Mouse (Mus musculus) ovary, postnatal 14 days (tissue): ENCODE results near the gene Cldn16.
"Not testable (repeated sequence)": the region's sequence is repeated elsewhere in the genome, so short reads cannot be mapped to it uniquely, and the experiment has no call there.

Experiments used
- DNase-seq: peaks from one replicate; pipeline ENCODE4 v3.0.0; 2022; ENCODE audit warnings: low spot score

Gene Cldn16

DNA sequence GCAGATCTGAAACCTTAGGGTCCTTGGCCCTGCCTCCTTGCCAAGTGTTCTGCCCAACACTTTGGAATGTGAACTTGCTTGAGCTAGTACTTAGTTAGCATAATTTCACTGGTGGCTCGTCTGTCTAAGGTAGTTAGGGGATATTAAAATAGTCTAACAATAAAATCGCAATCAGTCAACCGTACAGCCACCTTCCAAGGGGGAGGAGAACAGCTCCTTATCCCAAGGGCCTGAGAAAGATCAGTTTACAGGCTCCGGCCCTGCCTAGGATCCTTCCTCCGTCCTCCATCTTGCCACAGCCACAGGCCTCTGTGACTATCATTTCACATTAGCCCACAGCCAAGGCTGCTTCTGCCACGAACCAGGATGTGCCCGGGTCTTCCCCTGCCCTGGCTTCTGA, at the start of gene Cldn16:
TSS of gene Cldn16 (plus strand) at position 301 of the 400 bp plus-strand sequence.
- no peak for DNase-seq

DNA sequence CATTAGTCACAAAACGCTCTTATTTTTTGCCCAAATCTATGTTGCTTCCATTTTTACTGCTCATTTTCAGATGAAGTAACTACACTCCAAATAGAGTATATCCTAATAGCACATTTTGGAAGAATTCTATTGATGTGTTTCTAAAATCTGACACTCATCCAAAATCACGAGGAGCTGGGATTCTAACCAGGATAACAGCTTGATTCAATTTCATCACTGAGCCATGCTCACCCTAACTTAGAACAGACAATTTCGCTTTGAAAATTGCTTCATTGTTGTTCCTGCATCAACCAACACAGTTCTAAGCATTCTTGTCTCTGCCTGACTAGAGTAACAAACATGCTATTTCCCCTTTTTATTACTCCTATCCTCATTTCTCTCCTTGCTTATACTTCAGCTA, 44.3 kb upstream of the Cldn16 start:
- DNase-seq = no peak

GRCm38 (mm10) chr16:26422078-26422477, 40.9 kb upstream of the Cldn16 start:
- no peak for DNase-seq

GRCm38 (mm10) chr16:26430246-26430645, 32.7 kb upstream of the Cldn16 start:
- DNase-seq = no peak

DNA sequence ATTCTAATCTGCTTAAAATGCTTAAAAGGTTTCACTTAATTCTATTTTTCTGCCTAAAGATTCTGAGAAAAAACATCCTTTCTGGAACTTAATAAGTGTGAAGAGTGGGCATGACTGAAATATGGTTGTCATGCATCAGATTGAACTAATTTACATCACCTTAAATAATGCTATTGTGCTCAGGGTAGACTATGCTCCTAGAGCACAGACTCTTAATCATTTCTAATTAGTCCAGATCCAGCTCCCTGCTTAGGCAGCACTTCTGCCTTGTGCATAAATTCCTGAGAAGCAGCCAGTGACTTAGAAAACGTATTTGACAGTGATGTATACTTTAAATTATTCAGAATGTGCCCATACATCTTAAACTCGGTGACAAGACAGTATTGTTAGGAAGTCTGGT, 29.4 kb upstream of the Cldn16 start:
- no peak for DNase-seq

- DNase-seq = no peak
Measured at GRCm38 (mm10) chr16:26440031-26440430, 22.9 kb upstream of the Cldn16 start.

DNA sequence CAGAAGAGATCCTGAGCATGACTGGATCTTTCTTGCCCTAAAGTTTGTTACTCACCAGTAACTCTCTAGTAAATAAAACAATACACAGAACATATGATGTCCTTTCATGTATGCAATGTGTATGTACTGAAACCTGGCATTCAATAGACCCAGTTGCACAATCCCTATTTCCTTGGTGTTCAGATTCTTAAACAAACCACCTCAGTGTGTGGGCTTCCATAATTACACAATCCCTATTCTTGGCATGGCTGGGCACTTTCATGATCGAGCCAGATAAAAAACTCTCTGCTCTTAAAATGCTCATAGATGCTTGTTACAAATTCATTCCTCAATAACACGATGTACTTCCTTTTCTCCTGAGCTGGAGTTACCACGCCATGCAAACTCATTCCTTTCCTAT, 21.8 kb upstream of the Cldn16 start:
- DNase-seq = no peak

DNA sequence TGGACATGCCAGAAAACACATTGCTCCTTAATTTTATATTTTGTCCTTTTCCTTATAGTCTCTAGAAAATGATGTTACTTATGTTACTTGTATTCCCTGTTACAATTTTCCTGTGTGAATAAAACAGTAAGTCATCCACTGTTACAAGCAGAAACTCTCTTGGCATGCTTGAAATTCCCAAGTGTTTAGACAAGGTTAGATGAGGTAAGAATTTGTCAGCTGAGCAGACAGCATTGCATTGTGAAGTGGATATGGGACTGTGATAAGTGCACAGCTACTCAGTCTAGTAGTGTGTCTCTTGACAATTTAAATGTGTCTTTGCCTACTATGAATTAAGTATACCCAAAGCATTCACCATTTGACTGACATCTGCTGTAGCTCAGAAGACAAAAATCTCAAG, 18.1 kb upstream of the Cldn16 start:
- DNase-seq = no peak

DNA sequence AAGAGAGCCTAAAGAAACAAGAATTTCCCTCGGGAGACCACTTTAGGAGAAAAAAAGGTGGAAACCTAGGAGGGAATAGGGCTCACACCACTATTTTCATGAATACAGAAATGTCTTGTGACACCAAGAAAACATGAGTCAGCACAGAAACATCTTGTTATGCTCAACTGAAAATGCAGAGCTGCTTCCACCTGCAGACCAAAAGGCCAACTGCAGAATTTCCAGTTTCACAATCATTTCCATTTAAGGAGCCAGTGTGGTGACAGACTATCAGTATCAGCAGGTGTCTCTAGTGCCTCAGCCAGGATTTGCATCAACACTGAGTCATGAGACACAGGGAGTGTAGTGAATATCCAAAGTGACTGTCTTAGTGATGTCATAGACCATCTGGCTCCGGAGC, 15.3 kb upstream of the Cldn16 start:
- DNase-seq = peak; percentile 8

- no peak for DNase-seq
Measured at GRCm38 (mm10) chr16:26454163-26454562, 8.8 kb upstream of the Cldn16 start.

GRCm38 (mm10) chr16:26456182-26456581, 6.8 kb upstream of the Cldn16 start:
- DNase-seq = no peak

DNA sequence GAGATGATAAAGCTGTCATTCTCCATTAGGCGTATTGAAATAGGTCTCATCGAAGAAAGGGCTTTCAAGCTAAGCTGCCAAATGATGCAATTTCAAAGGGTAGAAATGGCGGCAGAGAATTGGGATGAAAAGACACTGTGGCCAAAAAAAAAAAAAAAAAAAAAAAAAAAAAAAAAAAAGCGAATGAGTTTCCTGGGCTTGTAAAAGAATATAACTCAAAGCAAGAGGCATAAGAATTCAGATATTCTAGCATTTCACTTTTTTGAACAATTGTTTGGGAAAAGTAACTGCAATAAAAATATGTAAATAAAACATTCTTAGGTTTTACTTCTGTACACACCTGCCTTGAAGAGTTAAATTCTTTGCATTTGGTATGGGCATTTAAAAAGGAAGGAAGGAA, 3.6 kb downstream of the Cldn16 start:
- no peak for DNase-seq

DNA sequence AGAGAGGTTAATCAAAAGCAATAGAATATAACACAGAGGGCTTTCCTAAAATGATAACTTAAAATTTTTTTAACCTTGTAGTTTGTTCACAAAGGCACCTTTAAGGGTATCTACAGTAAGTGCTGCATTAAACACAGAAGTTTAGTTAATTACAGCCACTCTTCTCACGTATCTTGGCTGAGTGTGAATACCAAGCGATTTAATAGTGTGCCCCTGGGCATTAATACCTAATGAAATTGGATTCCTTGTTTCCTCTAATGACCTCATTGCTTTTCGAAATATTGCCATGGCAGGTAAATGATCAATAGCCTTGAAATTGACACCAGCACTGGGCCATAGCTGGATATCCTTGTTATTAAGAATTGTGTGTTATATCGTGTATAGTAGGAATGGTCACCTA, 8.3 kb downstream of the Cldn16 start:
- no peak for DNase-seq

- DNase-seq = no peak
Measured at GRCm38 (mm10) chr16:26495721-26496120, 32.8 kb downstream of the Cldn16 start.

DNA sequence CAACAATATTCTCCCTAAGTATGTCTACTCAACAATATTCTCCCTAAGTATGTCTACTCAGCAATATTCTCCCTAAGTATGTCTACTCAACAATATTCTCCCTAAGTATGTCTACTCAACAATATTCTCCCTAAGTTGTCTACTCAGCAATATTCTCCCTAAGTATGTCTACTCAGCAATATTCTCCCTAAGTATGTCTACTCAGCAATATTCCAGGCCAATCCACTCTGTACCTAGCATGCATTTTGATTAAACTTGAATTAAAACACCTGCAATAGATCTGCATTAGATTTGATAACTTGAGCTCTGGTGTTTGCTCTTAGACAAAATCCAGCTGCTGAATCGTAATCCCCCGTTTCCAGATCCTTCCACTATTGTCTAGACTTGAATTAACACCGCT, 36.8 kb downstream of the Cldn16 start:
- not testable (repeated sequence) for DNase-seq

DNA sequence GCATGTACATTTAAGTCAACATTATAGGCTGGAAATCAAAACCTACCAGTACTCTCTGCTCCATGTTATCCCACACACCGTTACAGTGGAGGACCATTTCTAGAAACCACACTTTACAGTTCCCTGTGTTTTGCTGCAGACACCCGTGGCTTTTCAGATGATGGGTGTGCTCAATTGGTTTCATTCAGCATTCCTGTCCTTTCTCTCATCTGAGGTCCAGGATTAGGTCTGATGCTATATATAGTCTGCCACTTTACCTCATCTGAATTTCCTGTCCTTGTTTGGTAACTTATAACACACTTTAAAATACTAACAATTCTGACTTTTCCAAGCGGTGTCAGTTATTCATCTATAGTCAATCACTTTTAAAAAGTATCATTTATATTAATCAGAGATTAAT, 37.8 kb downstream of the Cldn16 start:
- no peak for DNase-seq

- no peak for DNase-seq
Measured at GRCm38 (mm10) chr16:26504961-26505360, 42.0 kb downstream of the Cldn16 start.

DNA sequence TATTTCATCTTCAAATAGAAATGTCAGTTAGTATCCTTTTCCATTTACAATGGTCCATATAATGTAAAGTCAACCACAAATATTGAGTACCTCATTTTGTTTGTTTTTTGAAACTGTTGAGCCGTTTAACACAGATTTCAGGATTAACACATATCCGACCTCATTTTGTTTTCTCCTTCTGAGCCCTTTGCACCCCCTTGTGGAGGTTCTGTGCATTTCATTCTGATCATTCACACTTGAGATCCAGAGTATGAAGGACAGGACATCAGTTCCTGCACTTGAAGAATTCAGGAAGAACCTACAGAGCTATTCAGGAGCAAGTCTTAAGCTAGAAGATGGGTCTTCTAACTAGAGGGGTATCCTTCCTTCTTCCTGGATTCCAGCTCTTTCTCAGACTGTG, 56.7 kb downstream of the Cldn16 start:
- DNase-seq = peak; percentile 5

- no peak for DNase-seq
Measured at GRCm38 (mm10) chr16:26525832-26526231, 62.9 kb downstream of the Cldn16 start.

DNA sequence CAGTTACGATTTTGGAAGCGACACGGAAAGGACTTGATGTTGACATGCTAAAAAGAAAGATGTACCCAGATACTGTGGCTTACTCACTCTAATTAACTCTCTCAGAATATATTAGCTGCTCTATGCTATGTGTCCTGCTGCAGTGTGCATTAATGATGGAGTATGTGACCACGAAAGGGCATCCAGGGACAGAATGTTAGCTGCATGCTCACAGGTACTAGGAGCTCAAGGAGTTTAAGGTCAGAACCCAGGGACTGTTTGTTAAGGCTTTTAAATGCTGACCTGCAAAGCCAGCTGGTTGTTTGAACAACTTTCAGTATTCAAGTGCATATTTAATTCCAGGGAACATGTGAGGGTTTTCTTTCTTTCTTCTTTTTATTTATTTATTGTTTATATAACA, 63.7 kb downstream of the Cldn16 start, which contains the start of gene Tmem207:
TSS of gene Tmem207 (minus strand) at position 101 of the 400 bp plus-strand sequence.
- no peak for DNase-seq

GRCm38 (mm10) chr16:26527931-26528666, 65.2 kb downstream of the Cldn16 start:
- no peak for DNase-seq

DNA sequence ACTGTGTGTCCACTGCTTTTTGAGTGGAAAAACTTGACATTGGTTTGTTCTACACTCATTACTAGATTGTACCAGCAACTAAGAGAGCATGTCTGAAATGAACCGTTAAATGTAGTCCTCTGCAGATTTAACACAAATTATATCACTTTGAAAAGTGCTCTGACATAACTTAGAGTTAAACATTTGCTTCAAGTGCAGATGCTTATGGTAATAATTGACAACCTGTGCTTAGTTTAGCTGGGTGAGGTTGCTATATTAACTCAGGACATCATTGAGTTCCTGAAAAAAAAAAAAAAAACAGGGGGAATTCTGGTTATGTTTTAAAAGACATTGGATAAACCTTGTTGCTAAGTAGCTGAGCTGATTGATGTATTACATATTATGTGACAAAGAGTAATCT, 67.5 kb downstream of the Cldn16 start:
- DNase-seq = no peak

DNA sequence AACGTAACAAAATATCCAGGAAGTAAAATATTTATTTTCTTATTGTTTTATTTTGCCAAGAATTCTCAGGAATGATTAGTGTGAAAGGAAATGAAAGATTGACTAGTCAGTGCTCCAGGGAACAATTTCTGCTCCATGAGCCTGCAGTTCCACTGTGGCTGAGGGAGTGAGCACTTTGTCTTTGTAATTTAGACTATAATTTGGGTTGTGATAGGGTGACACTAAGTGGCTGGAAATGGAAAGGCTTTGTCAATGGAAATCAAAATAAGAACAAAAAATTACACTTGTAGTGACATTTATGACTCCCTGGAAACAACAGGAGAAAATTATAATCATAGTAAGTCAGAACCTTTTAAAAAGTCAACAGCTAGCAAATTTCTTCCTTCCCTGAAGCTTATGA, 69.4 kb downstream of the Cldn16 start:
- DNase-seq = no peak
